Mouse (Mus musculus): Measurements from ENCODE around the gene Sema5a.

DNA sequence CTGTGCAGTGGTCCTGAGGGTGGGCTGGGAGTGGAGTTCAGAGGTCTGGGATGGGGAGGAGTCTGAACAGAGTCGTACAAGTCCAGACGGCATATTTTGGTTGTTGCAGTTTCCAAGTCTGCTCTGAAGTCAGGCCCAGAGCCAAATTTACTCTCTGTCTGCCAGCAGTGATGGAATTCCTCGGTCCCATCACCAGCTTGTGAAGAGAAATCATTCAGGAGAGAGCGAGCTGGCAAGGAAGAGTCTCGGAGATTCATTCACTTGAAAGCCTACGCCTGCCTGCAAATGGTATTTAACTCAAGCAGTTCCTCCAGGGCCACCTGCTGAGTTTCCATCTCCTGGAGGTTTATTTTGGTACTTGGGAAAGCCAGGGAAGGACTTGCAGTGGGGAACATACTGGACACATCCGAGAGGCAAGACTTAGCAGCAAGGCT, 13.3 kb downstream of the Sema5a start:
- TF ChIP-seq CTCF (IDR thresholded peaks at IDR 0.05; ENCODE audit: borderline replicate concordance, control insufficient read depth, extremely low read depth, insufficient read depth, low read length, poor library complexity) (no peak), POLR2A (IDR thresholded peaks at IDR 0.05; ENCODE audit: control insufficient read depth, extremely low read depth, insufficient read depth, low read length, poor library complexity) (no peak)
